Mouse (Mus musculus) stomach, postnatal 0 days (tissue): ENCODE measurements around the gene Cldnd2. TPM values are rescaled to one million over a fixed set of nuclear protein-coding genes. Genes with fewer than 3 reads are reported as not detected.

ENCODE experiments used
- ATAC-seq: fragments of 200-750 bp; cut with Nextera tagmentation; 2 replicates; pipeline ENCODE4 v1.8.0; 2017; ENCODE audit not compliant: low FRiP score, low TSS enrichment
- DNase-seq: peaks from one replicate; pipeline ENCODE4 v3.0.0-alpha.2; 2016; ENCODE audit warnings: low spot score
- H3K27ac ChIP-seq: fragments of 300-500 bp; sonication (generic); replicated peaks from 2 replicates; pipeline ENCODE4 v1.5.1; 2014; ENCODE audit warnings: mild to moderate bottlenecking, control low read depth
- H3K27me3 ChIP-seq: fragments of 300-500 bp; sonication (generic); 2 replicates; pipeline ENCODE4 v1.6.1; 2014; ENCODE audit warnings: low read length; ENCODE audit not compliant: control insufficient read depth, insufficient read depth
- H3K36me3 ChIP-seq: fragments of 300-500 bp; sonication (generic); 2 replicates; pipeline ENCODE4 v1.6.1; 2014; ENCODE audit warnings: low read length, mixed read lengths; ENCODE audit not compliant: control insufficient read depth, insufficient read depth
- H3K4me1 ChIP-seq: fragments of 300-500 bp; sonication (generic); replicated peaks from 2 replicates; pipeline ENCODE4 v1.6.1; 2014; ENCODE audit warnings: antibody characterized with exemption; ENCODE audit not compliant: control insufficient read depth, insufficient read depth
- H3K4me2 ChIP-seq: fragments of 300-500 bp; sonication (generic); replicated peaks from 2 replicates; pipeline ENCODE4 v1.6.1; 2014; ENCODE audit warnings: low read depth, mild to moderate bottlenecking, control low read depth, moderate library complexity
- H3K4me3 ChIP-seq: fragments of 300-500 bp; sonication (generic); 2 replicates; pipeline ENCODE4 v1.5.1; 2014; ENCODE audit warnings: low read depth, low read length, control low read depth
- H3K9ac ChIP-seq: fragments of 300-500 bp; sonication (generic); 2 replicates; pipeline ENCODE4 v1.6.1; 2014; ENCODE audit warnings: mild to moderate bottlenecking, low read length, control low read depth, mixed read lengths
- H3K9me3 ChIP-seq: fragments of 300-500 bp; sonication (generic); 2 replicates; pipeline ENCODE4 v1.6.1; 2016; ENCODE audit warnings: low read length; ENCODE audit not compliant: control insufficient read depth
- CTCF ChIP-seq: IDR thresholded peaks from 2 replicates; pipeline ENCODE4 v1.5.1; 2016; ENCODE audit warnings: antibody characterized with exemption, low read depth, mild to moderate bottlenecking, moderate library complexity
- EP300 ChIP-seq: optimal IDR thresholded peaks from 2 replicates; pipeline ENCODE3; 2016; ENCODE audit warnings: antibody characterized with exemption
- WGBS: fragments of 180-500 bp; shearing (Covaris S2); extraction: QIAGEN DNeasy Blood & Tissue Kit; methylation state at CpG from one replicate; pipeline ENCODE4 v1.1.7; 2014; 5-methylcytosine and 5-hydroxymethylcytosine counted together
- polyA plus RNA-seq: library from polyadenylated mRNA; unstranded; fragments of >200 nt; fragmentation: Nextera tagmentation; extraction: Ambion mirVana; gene quantifications from 2 replicates; pipeline ENCODE4 v1.2.1, GENCODE M21; 2015

Cldnd2 gene
- polyA plus RNA-seq = not detected in 2 replicates

- Histone ChIP-seq H3K27ac (no peak within 1 kb of the TSS), H3K9me3 (no peaks in the 10 kb centered on the region), H3K4me2 (no peak within 1 kb of the TSS), H3K27me3 (no peaks in the 10 kb centered on the region), H3K4me3 (no peak within 1 kb of the TSS), H3K36me3 (no peaks in the 10 kb centered on the region), H3K4me1 (peaks cover 5% of the 10 kb centered on the region; the same call in 1 of the 2 replicates), H3K9ac (no peak within 1 kb of the TSS)
- TF ChIP-seq EP300 (no peak), CTCF (no peak)
- ATAC-seq (no peak), DNase-seq (no peak)
- 81% methylated on average over 6 of the region's 6 CpGs for WGBS
Measured at GRCm38 (mm10) chr7:43440482-43440881, at the start of gene Cldnd2. Gene Cldnd2, plus strand, starts transcription at chr7:43440782.

- Histone ChIP-seq H3K27me3 (no peaks in the 10 kb centered on the region), H3K36me3 (no peaks in the 10 kb centered on the region), H3K4me3 (no peak overlapping the region), H3K27ac (no peak overlapping the region), H3K9ac (no peak overlapping the region), H3K9me3 (no peaks in the 10 kb centered on the region), H3K4me2 (no peak overlapping the region), H3K4me1 (no peaks in the 10 kb centered on the region)
- no peak for DNase-seq
- ATAC-seq = no peak
- no peak for TF ChIP-seq EP300
- TF ChIP-seq CTCF = no peak
- WGBS = 82% methylated on average over 8 of the region's 8 CpGs
Measured at GRCm38 (mm10) chr7:43392349-43393121, 48.0 kb upstream of the Cldnd2 start.

DNA sequence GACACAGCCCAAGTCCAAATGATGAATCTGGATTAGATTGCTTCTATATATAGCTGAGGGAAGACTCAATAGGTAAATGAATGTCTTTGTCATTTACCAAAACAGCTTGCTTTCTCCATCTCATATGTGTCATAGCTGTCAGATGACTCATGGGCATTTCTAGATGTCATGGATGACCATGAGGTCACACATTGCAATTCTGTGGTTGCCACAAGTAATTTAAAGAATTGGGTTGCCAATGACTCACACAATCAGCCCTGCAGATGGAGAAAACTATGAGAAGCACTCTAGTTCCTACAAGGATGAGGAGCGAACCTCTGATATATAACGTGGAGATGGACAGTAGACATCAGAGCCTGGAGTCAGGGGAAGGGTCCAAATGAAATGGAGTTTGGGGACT lies 41.1 kb upstream of the Cldnd2 start:
- no peaks in the 10 kb centered on the region for H3K27me3 ChIP-seq
- ATAC-seq (no peak), DNase-seq (no peak)
- TF ChIP-seq CTCF (no peak), EP300 (no peak)
- no peak overlapping the region for H3K4me2 ChIP-seq
- no peaks in the 10 kb centered on the region for H3K36me3 ChIP-seq
- H3K9ac ChIP-seq = no peak overlapping the region
- no peak overlapping the region for H3K27ac ChIP-seq
- H3K4me3 ChIP-seq = no peak overlapping the region
- no peaks in the 10 kb centered on the region for H3K4me1 ChIP-seq
- H3K9me3 ChIP-seq = no peaks in the 10 kb centered on the region
- WGBS = 92% methylated on average over 2 of the region's 2 CpGs

DNA sequence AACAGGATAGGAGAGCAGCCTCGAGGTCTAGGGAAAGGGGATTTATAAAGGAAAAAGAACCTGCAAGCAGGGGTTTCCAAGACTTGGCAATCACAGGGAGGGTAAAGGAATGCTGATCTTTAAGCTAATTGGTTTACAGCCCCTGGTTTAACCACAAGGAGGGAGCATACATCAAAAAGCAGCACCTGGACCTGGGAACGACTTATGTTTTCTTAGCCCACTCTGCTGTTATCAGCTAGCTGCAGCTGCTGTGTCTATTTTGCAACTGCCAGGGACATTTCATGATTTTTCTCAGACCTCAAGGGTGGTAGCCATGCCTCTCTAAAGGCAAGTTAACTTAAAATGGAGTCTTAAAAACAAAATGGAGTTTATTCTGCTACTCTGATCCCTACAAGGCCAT lies 37.9 kb upstream of the Cldnd2 start:
- no peak for DNase-seq
- 13% methylated on average over 2 of the region's 2 CpGs for WGBS
- TF ChIP-seq EP300 (no peak), CTCF (no peak)

GRCm38 (mm10) chr7:43407573-43407972 lies 33.0 kb upstream of the Cldnd2 start:
- Histone ChIP-seq H3K36me3 (no peaks in the 10 kb centered on the region), H3K27ac (no peak overlapping the region), H3K4me3 (no peak overlapping the region), H3K4me2 (no peak overlapping the region), H3K27me3 (no peaks in the 10 kb centered on the region), H3K9ac (no peak overlapping the region), H3K9me3 (no peaks in the 10 kb centered on the region), H3K4me1 (no peaks in the 10 kb centered on the region)
- no peak for ATAC-seq
- TF ChIP-seq CTCF = no peak
- no peak for DNase-seq
- WGBS = 86% methylated on average over 3 of the region's 3 CpGs

More for the DNA sequence above, 37.9 kb upstream of the Cldnd2 start:
- H3K27me3 ChIP-seq = no peaks in the 10 kb centered on the region
- H3K9ac ChIP-seq = no peak overlapping the region
- no peak overlapping the region for H3K4me2 ChIP-seq
- no peak overlapping the region for H3K27ac ChIP-seq
- no peak overlapping the region for H3K4me3 ChIP-seq
- H3K9me3 ChIP-seq = no peaks in the 10 kb centered on the region
- no peak for ATAC-seq
- H3K36me3 ChIP-seq = no peaks in the 10 kb centered on the region
- no peaks in the 10 kb centered on the region for H3K4me1 ChIP-seq

- DNase-seq (no peak), ATAC-seq (no peak)
- no peak within 1 kb of the TSS for H3K27ac ChIP-seq
- H3K36me3 ChIP-seq = no peaks in the 10 kb centered on the region
- H3K4me1 ChIP-seq = no peaks in the 10 kb centered on the region
- TF ChIP-seq EP300 (no peak), CTCF (no peak)
- no peak within 1 kb of the TSS for H3K9ac ChIP-seq
- WGBS = 69% methylated on average over 4 of the region's 4 CpGs
- H3K27me3 ChIP-seq = no peaks in the 10 kb centered on the region
- no peak within 1 kb of the TSS for H3K4me3 ChIP-seq
- H3K4me2 ChIP-seq = no peak within 1 kb of the TSS
- H3K9me3 ChIP-seq = no peaks in the 10 kb centered on the region
Measured at GRCm38 (mm10) chr7:43408131-43408553, 32.4 kb upstream of the Cldnd2 start, which contains the start of gene Siglecg. Gene Siglecg, plus strand, starts transcription at chr7:43408204.
